1 mouse cellular context compared by ENCODE assay signal in genomic region chr2:131954835-131955234, GRCm38 (mm10).
TF ChIP-seq lines count a peak whose summit lies in the region.

No protein-coding gene starts in this region.

TF ChIP-seq in CH12.LX, 34 proteins besides CTCF, POLR2A, EP300 and RAD21 (continued from another document):
- no peak for TF ChIP-seq TBP (conservative IDR thresholded peaks at IDR 0.05; ENCODE audit: low read depth, low read length)
